Mouse (Mus musculus) ES-Bruce4 (cell line): ENCODE measurements around the gene Gucd1.

Experiments used
- CTCF ChIP-seq: IDR thresholded peaks from one replicate; pipeline ENCODE4 v1.8.1; 2011; ENCODE audit warnings: low read depth, low read length
- EP300 ChIP-seq: IDR thresholded peaks from 2 replicates; pipeline ENCODE4 v1.6.1; 2011; ENCODE audit warnings: low read depth, low read length; ENCODE audit not compliant: insufficient read depth

DNA sequence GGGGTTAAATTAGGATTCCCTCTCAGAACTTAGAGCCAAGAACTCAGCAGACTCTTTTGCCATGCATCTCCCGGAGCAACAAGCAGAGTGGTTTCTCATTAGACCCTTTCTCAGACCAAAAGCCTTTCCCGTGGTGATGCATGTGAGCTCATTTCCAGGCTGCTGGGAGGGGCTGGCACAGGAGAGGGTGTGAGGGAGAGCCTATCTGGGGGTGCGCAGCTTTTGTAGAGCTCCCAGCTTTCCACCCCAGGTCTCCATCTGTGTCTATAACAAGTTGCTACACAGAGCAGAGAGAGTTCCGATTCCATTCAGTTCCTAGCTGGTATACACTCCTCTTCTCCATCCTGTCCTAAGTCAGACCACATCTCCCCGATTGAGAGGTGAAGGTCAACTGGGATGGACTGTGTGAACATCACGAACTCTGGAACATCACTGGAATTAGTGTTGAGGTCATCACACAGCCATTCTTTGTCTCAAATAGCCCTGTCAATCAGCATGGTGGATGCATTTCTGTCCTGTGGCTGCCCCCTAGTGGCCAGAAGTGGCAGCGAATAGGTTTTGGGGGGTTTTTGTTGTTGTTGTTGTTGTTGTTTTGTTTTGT is 78.5 kb downstream of the Gucd1 start:
- peak; percentile 69 for TF ChIP-seq CTCF
- TF ChIP-seq EP300 = no peak
